Mouse (Mus musculus) embryo, embryonic 10.5 days (tissue): ENCODE results near the gene Lsg1.

Experiments
- DNase-seq: peaks from one replicate; pipeline ENCODE4 v3.0.0-alpha.2; 2015; ENCODE audit warnings: low spot score

Gene Lsg1

GRCm38 (mm10) chr16:30600431-30601045 is 13.1 kb upstream of the Lsg1 start:
- peak; percentile 52 for DNase-seq

GRCm38 (mm10) chr16:30599491-30600268 is 12.3 kb upstream of the Lsg1 start, which contains the start of gene Fam43a:
Gene Fam43a (plus strand): TSS chr16:30599723.
- DNase-seq, result peak; percentile 95

- peak; percentile 96 for DNase-seq
Observed at GRCm38 (mm10) chr16:30596959-30597681, 9.7 kb upstream of the Lsg1 start.

GRCm38 (mm10) chr16:30595835-30596557 is 8.6 kb upstream of the Lsg1 start:
- no peak for DNase-seq

- DNase-seq, result no peak
Observed at GRCm38 (mm10) chr16:30595356-30595755, 8.0 kb upstream of the Lsg1 start.

- no peak for DNase-seq
Observed at GRCm38 (mm10) chr16:30591990-30592389, 4.6 kb upstream of the Lsg1 start.

- DNase-seq, result no peak
Observed at GRCm38 (mm10) chr16:30590264-30591209, 3.1 kb upstream of the Lsg1 start.

GRCm38 (mm10) chr16:30586935-30587493 is 378 bp downstream of the Lsg1 start:
- DNase-seq, result no peak

GRCm38 (mm10) chr16:30580765-30581164 is 6.6 kb downstream of the Lsg1 start:
- no peak for DNase-seq

- no peak for DNase-seq
Observed at GRCm38 (mm10) chr16:30576392-30576791, 11.0 kb downstream of the Lsg1 start.

GRCm38 (mm10) chr16:30575815-30576214 is 11.6 kb downstream of the Lsg1 start:
- no peak for DNase-seq

GRCm38 (mm10) chr16:30572239-30572638 is 15.2 kb downstream of the Lsg1 start:
- no peak for DNase-seq

GRCm38 (mm10) chr16:30571378-30571777 is 16.0 kb downstream of the Lsg1 start:
- no peak for DNase-seq

- no peak for DNase-seq
Observed at GRCm38 (mm10) chr16:30570173-30570572, 17.2 kb downstream of the Lsg1 start.

GRCm38 (mm10) chr16:30565631-30566030 is 21.8 kb downstream of the Lsg1 start:
- DNase-seq, result no peak

GRCm38 (mm10) chr16:30560601-30561000 is 26.8 kb downstream of the Lsg1 start:
- no peak for DNase-seq

- no peak for DNase-seq
Observed at GRCm38 (mm10) chr16:30559312-30559992, 27.9 kb downstream of the Lsg1 start.

- DNase-seq, result no peak
Observed at GRCm38 (mm10) chr16:30554109-30554508, 33.3 kb downstream of the Lsg1 start.

- DNase-seq, result no peak
Observed at GRCm38 (mm10) chr16:30552621-30553338, 34.6 kb downstream of the Lsg1 start.
